Mouse (Mus musculus) B cell, adult 62 days (primary cell): ENCODE results near the gene Zscan10. TPM values are rescaled to one million over a fixed set of nuclear protein-coding genes. Genes with fewer than 3 reads are reported as not detected.

Experiments
- total RNA-seq: library from RNA; stranded (reverse); gene quantifications from 4 replicates; pipeline ENCODE4 v1.2.4, GENCODE M21; 2023

Gene Zscan10
- total RNA-seq: not detected in 4 replicates

DNA sequence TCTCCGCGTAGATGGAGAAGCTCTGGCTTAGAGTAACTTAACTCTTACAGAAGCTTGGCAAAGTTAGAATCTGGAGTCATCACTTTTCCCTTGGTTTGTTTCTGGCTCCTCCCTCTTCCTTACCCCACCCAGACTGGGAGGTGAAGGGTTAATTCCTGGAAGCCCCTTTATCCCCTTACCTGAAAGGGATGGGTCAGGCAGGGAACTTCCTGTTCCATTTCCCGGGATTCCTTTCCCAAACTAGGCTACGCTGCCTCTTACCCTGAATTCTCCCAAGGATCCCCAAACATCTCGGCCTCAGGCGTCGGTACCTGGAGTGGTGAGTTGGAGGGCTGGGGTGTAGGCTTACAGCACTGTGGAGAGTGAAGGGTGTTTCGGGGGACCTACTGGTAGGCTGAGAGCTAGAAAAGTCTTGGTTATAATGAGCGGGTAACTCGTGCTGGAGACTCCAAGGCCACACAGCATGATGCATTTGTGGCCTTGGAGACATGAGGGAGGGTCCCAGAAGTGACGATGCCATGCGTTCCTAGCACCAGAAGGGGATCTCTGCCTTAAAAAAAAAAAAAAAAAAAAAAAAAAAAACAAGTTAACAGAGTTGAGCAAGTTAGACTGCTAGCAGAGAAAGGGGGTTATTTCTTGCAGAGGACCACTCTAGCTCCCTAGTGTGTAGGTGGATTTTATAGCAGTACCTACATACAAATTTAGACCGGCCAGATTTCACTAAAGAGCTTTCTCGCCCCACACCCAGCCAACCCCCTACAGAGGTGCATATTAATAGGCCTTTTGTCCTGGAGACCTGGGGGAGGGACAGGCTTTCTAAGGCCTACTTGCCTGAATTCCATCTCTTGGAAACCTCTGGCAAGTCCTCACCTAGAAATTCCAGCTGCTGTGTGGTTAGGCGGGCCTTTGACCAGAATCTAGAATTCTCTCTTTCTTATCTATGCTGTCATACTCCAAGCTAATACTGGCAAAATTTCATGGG is at the start of gene Zscan10:
TSS of gene Zscan10 (plus strand) at position 216 of the 982 bp plus-strand sequence.

DNA sequence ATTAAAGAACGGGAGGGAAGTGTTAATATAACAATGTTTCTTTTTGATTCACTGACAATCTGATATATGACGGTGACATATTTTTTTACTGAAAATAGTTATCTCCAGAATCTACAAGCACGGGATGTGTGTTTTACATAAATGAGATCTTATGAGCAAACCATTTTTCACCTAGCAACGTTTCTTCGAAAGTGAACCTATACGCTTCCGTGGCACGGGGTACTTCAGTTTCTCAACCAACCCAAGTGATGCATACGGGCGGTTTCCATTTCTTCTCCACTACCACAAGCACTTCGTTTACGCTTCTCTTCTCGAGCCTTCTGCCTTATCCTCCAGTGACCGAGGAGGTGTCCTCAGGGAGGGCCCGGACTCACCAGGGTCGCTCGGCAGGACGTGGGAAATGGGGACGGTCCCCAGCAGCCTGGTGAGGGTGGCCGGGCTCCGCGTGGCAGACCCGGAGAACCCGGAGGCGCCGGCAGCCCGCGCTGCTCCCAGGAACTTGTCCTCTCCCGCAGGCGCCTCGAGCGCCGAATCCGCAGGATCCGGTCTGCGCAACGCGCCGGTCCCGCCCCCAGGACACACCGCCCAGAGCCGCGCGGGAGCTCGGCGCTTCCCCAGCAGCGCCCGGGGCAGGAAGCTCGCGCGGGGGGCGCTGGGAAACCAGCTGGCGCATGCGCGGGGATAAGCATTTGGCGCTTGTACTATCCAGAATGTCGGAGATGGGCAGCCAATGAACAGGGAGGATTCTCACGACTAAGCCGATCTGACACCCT is 36.9 kb upstream of the Zscan10 start, which contains the start of gene Zfp213:
TSS of gene Zfp213 (minus strand) at position 644 of the 773 bp plus-strand sequence.

DNA sequence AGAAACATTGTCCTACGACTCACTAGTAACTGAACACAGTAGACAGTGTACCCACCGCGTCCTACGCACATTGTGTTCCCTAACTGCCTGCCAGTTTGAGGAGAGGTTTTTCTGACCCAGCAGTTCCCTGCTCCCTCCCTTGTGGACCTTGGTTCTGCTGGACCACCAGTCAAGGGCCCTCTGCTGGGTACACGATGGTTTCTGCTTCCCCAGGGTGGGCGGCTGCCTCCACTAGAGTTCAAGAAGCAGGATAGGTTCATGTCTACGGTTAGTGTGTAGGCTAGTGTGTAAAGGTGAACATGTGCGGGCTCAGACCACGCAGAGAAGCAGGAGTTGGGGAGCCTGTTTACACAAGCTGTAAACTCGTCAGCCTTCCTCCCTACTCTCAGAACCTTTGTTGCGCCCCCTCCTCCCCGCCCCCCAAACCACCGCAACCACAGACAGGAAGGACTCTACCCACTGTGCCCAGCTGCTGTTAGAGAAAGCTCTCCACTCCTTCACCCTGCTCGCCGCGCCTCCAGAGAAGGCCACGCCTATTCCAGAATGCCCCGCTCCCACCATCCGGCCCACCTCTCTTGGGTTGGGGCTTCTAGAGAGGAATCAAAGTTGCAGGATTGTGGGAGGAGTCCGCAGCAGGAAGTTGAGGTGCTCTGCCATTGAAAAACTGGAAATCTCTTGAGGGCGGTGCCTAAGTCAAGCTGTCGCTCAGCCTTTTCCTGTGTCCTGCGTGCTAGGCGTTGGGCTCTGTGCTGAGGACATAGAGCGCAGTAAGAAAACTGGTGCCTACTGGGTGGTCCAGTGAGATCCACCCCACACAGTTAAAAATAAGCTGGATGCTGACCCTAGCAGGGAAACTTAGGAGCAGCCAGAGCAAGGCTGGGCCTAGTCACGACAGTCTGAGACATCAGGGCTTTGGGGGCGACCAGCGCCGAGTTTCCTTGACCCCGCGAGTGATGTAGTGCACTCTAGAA is 1.8 kb upstream of the Zscan10 start, which contains the start of gene Zfp13:
TSS of gene Zfp13 (minus strand) at position 906 of the 971 bp plus-strand sequence.

DNA sequence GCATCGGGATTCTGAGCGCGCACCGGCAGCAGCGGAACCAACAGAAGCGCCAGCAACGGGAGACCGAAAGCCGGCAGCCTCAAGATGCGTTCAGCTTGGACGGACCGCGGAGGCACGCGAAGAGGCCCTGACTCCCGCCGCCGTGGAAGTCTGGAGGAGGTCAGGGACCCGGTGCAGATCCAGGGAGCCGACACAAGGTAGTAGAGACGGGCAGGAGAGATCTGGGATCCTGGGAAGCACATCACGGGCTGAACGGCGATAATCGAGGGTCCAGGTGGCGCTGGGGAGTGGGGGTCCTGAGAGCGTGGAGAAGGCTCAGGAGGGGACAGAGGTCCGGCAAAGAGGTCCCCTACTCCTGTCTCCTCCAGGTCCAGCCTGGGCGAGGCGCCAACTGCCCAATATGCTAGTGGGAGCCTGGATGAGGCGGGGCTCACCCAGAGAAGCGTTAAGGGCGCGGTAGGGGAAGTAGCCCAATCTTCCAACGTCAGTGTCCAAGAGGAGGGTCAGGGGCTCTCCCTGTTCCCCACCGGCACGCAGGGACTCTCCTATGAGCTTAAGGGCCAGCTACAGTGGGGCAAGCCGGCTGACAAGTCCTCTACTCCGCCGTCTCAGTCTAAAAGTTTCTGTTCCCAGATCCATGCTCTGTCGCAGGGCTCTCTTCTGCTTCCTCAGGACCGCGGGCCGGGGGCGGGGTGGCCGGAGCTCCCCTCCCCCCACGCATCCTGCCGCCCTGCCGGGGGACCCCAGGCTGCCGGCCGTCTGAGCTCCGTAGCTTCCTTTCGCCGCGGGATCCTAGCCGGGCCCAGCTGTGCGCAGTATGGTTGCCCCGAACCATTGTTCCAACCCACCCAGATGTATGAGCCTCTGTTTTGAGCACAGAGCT is 44.2 kb downstream of the Zscan10 start, which contains the start of gene Mmp25:
TSS of gene Mmp25 (minus strand) at position 665 of the 883 bp plus-strand sequence.

DNA sequence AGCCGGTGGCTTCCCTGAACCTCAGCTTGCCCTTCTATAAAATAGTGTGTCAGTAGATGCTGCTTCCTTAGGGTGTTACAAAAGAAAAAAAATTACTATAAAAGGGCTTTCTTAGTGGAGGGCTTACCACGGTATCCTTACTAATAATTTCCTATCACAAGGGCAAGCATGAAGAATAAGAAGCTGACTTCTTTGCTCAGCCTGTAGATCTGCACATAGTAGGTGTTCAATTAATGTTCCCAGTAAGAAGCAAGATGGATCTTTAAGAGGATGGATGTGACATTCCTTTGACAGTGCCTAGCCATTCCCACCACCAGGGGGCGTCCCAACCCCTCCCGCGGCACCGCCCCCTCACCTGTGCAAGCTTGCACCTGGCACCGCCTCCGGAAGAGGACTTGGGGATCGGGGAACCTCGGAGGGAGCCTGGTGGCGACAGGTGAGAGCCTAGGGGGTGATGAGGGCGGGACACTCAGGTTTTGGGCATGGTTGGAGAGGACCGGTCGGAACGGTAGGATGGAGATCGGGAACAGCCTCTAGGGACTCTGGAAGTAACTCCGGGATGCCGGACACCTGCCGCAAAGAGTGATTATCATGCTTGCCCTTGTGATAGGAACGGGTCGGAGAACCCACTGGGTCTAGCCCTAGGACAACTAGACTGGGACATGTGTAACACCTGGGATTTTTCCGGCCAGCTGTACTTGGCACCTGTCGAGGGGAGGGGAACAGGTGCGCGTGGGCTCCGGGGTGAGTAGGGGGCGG is 59.6 kb downstream of the Zscan10 start, which contains the start of gene Bicdl2:
TSS of gene Bicdl2 (plus strand) at position 390 of the 759 bp plus-strand sequence.

Other genes with a start within 250 kb of the Zscan10 start
- not detected in 4 replicates for gene Vmn2r116, start 216.3 kb upstream of the Zscan10 start, total RNA-seq
- gene Vmn2r117, start 121.2 kb upstream of the Zscan10 start, total RNA-seq: not detected in 4 replicates
- gene Zfp213, start 36.6 kb upstream of the Zscan10 start, total RNA-seq: 7.5 to 8.8 TPM (median 8.1 TPM) in 4 replicates
- not detected in 4 replicates for gene Zfp13, start 1.4 kb upstream of the Zscan10 start, total RNA-seq
- 0.12 to 0.16 TPM in 2 of 4 replicates, not detected in the others for gene Mmp25, start 44.4 kb downstream of the Zscan10 start, total RNA-seq
- gene Bicdl2, start 59.6 kb downstream of the Zscan10 start, total RNA-seq: 0.36 TPM in 1 of 4 replicates, not detected in the others
- gene Hcfc1r1, start 72.7 kb downstream of the Zscan10 start, total RNA-seq: 38.2 to 46.6 TPM (median 40.7 TPM) in 4 replicates
- gene Thoc6, start 73.0 kb downstream of the Zscan10 start, total RNA-seq: 23.1 to 32.2 TPM (median 25.4 TPM) in 4 replicates
- 14.4 to 18.6 TPM (median 16.4 TPM) in 4 replicates for gene Tnfrsf12a, start 76.6 kb downstream of the Zscan10 start, total RNA-seq
- not detected in 4 replicates for gene Cldn6, start 78.4 kb downstream of the Zscan10 start, total RNA-seq
- not detected in 4 replicates for gene Cldn9, start 83.2 kb downstream of the Zscan10 start, total RNA-seq
- gene 1520401A03Rik, start 121.9 kb downstream of the Zscan10 start, total RNA-seq: not detected in 4 replicates
- 35.2 to 41.8 TPM (median 38.7 TPM) in 4 replicates for gene Pkmyt1, start 125.5 kb downstream of the Zscan10 start, total RNA-seq
- gene Paqr4, start 140.0 kb downstream of the Zscan10 start, total RNA-seq: 0.52 to 2.1 TPM (median 1.5 TPM) in 4 replicates
- 0.37 TPM in 1 of 4 replicates, not detected in the others for gene Kremen2, start 145.0 kb downstream of the Zscan10 start, total RNA-seq
- 26.3 to 31.2 TPM (median 27.9 TPM) in 4 replicates for gene Flywch1, start 170.7 kb downstream of the Zscan10 start, total RNA-seq
- not detected in 4 replicates for gene Flywch2, start 185.2 kb downstream of the Zscan10 start, total RNA-seq
- gene Srrm2, start 189.7 kb downstream of the Zscan10 start, total RNA-seq: 1,370 to 1,448 TPM (median 1,386 TPM) in 4 replicates
- gene Elob, start 228.3 kb downstream of the Zscan10 start, total RNA-seq: 153 to 167 TPM (median 160 TPM) in 4 replicates
- gene Prss33, start 235.2 kb downstream of the Zscan10 start, total RNA-seq: not detected in 4 replicates
- not detected in 4 replicates for gene Prss32, start 243.0 kb downstream of the Zscan10 start, total RNA-seq
- 0.64 to 0.75 TPM (median 0.66 TPM) in 3 of 4 replicates, not detected in the other for gene Prss41, start 243.3 kb downstream of the Zscan10 start, total RNA-seq